Mouse (Mus musculus) MEL (cell line): ENCODE results near the gene Nacc2. TPM values are rescaled to one million over a fixed set of nuclear protein-coding genes. Genes with fewer than 3 reads are reported as not detected.

Experiments used
- DNase-seq: peaks from one replicate; pipeline ENCODE4 v3.0.0; 2011; ENCODE audit warnings: low read depth, low spot score
- H3K27ac ChIP-seq: 2 replicates; pipeline ENCODE4 v1.5.1; 2012; ENCODE audit warnings: low read depth, mild to moderate bottlenecking, control low read depth, low read length, moderate library complexity; ENCODE audit not compliant: control insufficient read depth
- H3K27me3 ChIP-seq, 2 experiments: fragments of 150-350 bp in 1 of 2; sonication (generic) in 1 of 2; 2 replicates each; pipeline ENCODE4 v1.6.1; 2012; ENCODE audit warnings: low read length in 2 of 2, mild to moderate bottlenecking in 2 of 2, improper control_type of control experiment in 1 of 2, moderate library complexity in 1 of 2; ENCODE audit not compliant: insufficient read depth in 2 of 2, control insufficient read depth in 1 of 2
- H3K36me3 ChIP-seq, 2 experiments: 2 replicates each; pipeline ENCODE4 v1.6.1; 2012 to 2014; ENCODE audit warnings: low read length in 2 of 2, improper control_type of control experiment in 1 of 2, inconsistent platforms in 1 of 2, mild to moderate bottlenecking in 1 of 2; ENCODE audit not compliant: insufficient read depth in 2 of 2, control insufficient read depth in 1 of 2
- H3K4me1 ChIP-seq, 2 experiments: fragments of 150-350 bp in 1 of 2; sonication (generic) in 1 of 2; 2 replicates each; pipeline ENCODE4 v1.6.1; 2012; ENCODE audit warnings: low read length in 2 of 2, improper control_type of control experiment in 1 of 2, mild to moderate bottlenecking in 1 of 2; ENCODE audit not compliant: insufficient read depth in 2 of 2, control insufficient read depth in 1 of 2
- H3K4me3 ChIP-seq, 2 experiments: fragments of 150-350 bp in 1 of 2; sonication (generic) in 1 of 2; 2 replicates each; pipeline ENCODE4 v1.5.1; 2012; ENCODE audit warnings: low read depth in 2 of 2, low read length in 2 of 2, mild to moderate bottlenecking in 2 of 2, moderate library complexity in 2 of 2, control low read depth in 1 of 2, improper control_type of control experiment in 1 of 2; ENCODE audit not compliant: control insufficient read depth in 1 of 2, insufficient read depth in 1 of 2
- H3K79me2 ChIP-seq: 2 replicates; pipeline ENCODE4 v1.6.1; 2012; ENCODE audit warnings: mild to moderate bottlenecking, low read length, moderate library complexity; ENCODE audit not compliant: control insufficient read depth, poor library complexity, insufficient read depth
- H3K9ac ChIP-seq: 2 replicates; pipeline ENCODE4 v1.6.1; 2012; ENCODE audit warnings: low read depth, mild to moderate bottlenecking, control low read depth, low read length, moderate library complexity; ENCODE audit not compliant: control insufficient read depth, poor library complexity, severe bottlenecking
- H3K9me3 ChIP-seq: fragments of 150-350 bp; sonication (generic); replicated peaks from 2 replicates; pipeline ENCODE4 v1.6.1; 2012; ENCODE audit warnings: mild to moderate bottlenecking, low read length, improper control_type of control experiment, moderate library complexity; ENCODE audit not compliant: insufficient read depth
- BHLHE40 ChIP-seq: IDR thresholded peaks from 2 replicates; pipeline ENCODE4 v1.6.1; 2012; ENCODE audit warnings: low read depth, mild to moderate bottlenecking, inconsistent platforms, low read length, improper control_type of control experiment, borderline replicate concordance
- CHD1 ChIP-seq: IDR thresholded peaks from 2 replicates; pipeline ENCODE4 v1.6.1; 2012; ENCODE audit warnings: low read depth, mild to moderate bottlenecking, inconsistent platforms, low read length, improper control_type of control experiment
- CHD2 ChIP-seq: IDR thresholded peaks from 2 replicates; pipeline ENCODE4 v1.6.1; 2011; ENCODE audit warnings: low read length, improper control_type of control experiment
- CTCF ChIP-seq, 3 experiments: IDR thresholded peaks in 2 of 3; conservative IDR thresholded peaks in 1 of 3; 2 replicates each; pipeline ENCODE4 v1.5.1; 2011 to 2012; ENCODE audit warnings: low read length in 3 of 3, low read depth in 2 of 3, mild to moderate bottlenecking in 2 of 3, improper control_type of control experiment in 1 of 3, inconsistent platforms in 1 of 3, mixed read lengths in 1 of 3, moderate library complexity in 1 of 3; ENCODE audit not compliant: control insufficient read depth in 1 of 3, insufficient read depth in 1 of 3, poor library complexity in 1 of 3, severe bottlenecking in 1 of 3
- EP300 ChIP-seq, 2 experiments: IDR thresholded peaks; 2 replicates each; pipeline ENCODE4 v1.6.1; 2011; ENCODE audit warnings: improper control_type of control experiment in 2 of 2, low read length in 2 of 2, low read depth in 1 of 2, mild to moderate bottlenecking in 1 of 2
- HCFC1 ChIP-seq: IDR thresholded peaks from 2 replicates; pipeline ENCODE4 v1.6.1; 2012; ENCODE audit warnings: low read depth, mild to moderate bottlenecking, inconsistent platforms, low read length, improper control_type of control experiment, moderate library complexity
- JUND ChIP-seq: IDR thresholded peaks from 2 replicates; pipeline ENCODE4 v1.6.1; 2011; ENCODE audit warnings: low read depth, mild to moderate bottlenecking, improper control_type of control experiment, low read length
- MAFK ChIP-seq: IDR thresholded peaks from 2 replicates; pipeline ENCODE4 v1.6.1; 2011; ENCODE audit warnings: low read depth, mild to moderate bottlenecking, low read length, improper control_type of control experiment, borderline replicate concordance
- MAX ChIP-seq: IDR thresholded peaks from 2 replicates; pipeline ENCODE4 v1.6.1; 2011; ENCODE audit warnings: low read length, improper control_type of control experiment
- MYC ChIP-seq: IDR thresholded peaks from 2 replicates; pipeline ENCODE4 v1.6.1; 2011; ENCODE audit warnings: low read depth, mild to moderate bottlenecking, low read length, improper control_type of control experiment, moderate library complexity
- POLR2A ChIP-seq, 2 experiments: IDR thresholded peaks; 2 replicates each; pipeline ENCODE4 v1.6.1; 2011 to 2012; ENCODE audit warnings: low read length in 2 of 2, mild to moderate bottlenecking in 2 of 2, control low read depth in 1 of 2, improper control_type of control experiment in 1 of 2, low read depth in 1 of 2, moderate library complexity in 1 of 2; ENCODE audit not compliant: control insufficient read depth in 1 of 2, insufficient read depth in 1 of 2, poor library complexity in 1 of 2
- POLR2AphosphoS5 ChIP-seq: IDR thresholded peaks from 2 replicates; pipeline ENCODE4 v1.6.1; 2012; ENCODE audit warnings: low read depth, borderline replicate concordance, mild to moderate bottlenecking, inconsistent platforms, low read length, moderate library complexity, mixed read lengths
- RCOR1 ChIP-seq: IDR thresholded peaks from 2 replicates; pipeline ENCODE4 v1.6.1; 2012; ENCODE audit warnings: low read depth, mild to moderate bottlenecking, inconsistent platforms, low read length, improper control_type of control experiment
- SIN3A ChIP-seq: IDR thresholded peaks from 2 replicates; pipeline ENCODE4 v1.6.1; 2012; ENCODE audit warnings: low read length, improper control_type of control experiment, inconsistent platforms
- TAL1 ChIP-seq: IDR thresholded peaks from 2 replicates; pipeline ENCODE4 v1.6.1; 2012; ENCODE audit warnings: mild to moderate bottlenecking, inconsistent platforms, low read length, moderate library complexity, mixed read lengths
- TCF12 ChIP-seq: IDR thresholded peaks from 2 replicates; pipeline ENCODE4 v1.6.1; 2014; ENCODE audit warnings: low read depth, mild to moderate bottlenecking, inconsistent platforms, low read length, improper control_type of control experiment, moderate library complexity
- UBTF ChIP-seq: IDR thresholded peaks from 2 replicates; pipeline ENCODE4 v1.6.1; 2012; ENCODE audit warnings: low read depth, mild to moderate bottlenecking, inconsistent platforms, low read length, improper control_type of control experiment, moderate library complexity, borderline replicate concordance; ENCODE audit not compliant: insufficient read depth
- USF1 ChIP-seq: IDR thresholded peaks from 2 replicates; pipeline ENCODE4 v1.6.1; 2014; ENCODE audit warnings: low read depth, mild to moderate bottlenecking, inconsistent platforms, low read length, improper control_type of control experiment, moderate library complexity
- ZKSCAN1 ChIP-seq: IDR thresholded peaks from 2 replicates; pipeline ENCODE4 v1.6.1; 2012; ENCODE audit warnings: low read depth, mild to moderate bottlenecking, inconsistent platforms, low read length, improper control_type of control experiment, moderate library complexity
- polyA plus RNA-seq, 2 experiments: library from polyadenylated mRNA; stranded (reverse) in 1 of 2; unstranded in 1 of 2; fragments of >175 nt in 1 of 2; fragments of >200 nt in 1 of 2; gene quantifications; 2 replicates each; pipeline versions ENCODE4 v1.2.1 to v1.2.4; 2012; ENCODE audit warnings: low replicate concordance in 2 of 2, low read depth in 1 of 2; ENCODE audit not compliant: insufficient read length in 2 of 2, insufficient read depth in 1 of 2, missing spikeins in 1 of 2
- total RNA-seq: library from RNA; depleted of rRNA; stranded (reverse); fragments of 300-350 nt; gene quantifications from 2 replicates; pipeline ENCODE4 v1.2.3, GENCODE M21; 2012

The Nacc2 gene
- total and polyA plus RNA-seq, 3 experiments, result 0.19 to 1.7 TPM; not detected in 1

DNA sequence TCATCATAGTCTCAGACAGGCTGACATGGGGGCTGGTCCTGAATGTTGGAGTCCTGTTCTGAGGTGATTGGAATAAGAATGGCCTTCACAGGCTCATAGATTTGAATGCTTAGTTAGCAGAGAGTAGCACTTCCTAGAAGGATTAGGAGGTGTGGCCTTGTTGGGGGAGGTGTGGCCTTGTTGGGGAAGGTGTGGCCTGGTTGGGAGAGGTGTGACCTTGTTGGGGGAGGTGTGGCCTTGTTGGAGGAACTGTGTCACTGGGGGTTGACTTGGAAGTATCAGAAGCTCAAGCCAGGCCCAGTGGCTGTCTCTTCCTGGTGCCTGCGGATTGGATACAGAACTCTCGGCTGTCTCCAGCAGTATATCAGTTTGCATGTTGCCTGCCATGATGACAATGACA is 6.3 kb upstream of the Nacc2 start:
- H3K4me1 ChIP-seq, result no peaks in the 10 kb centered on the region
- no peaks in the 10 kb centered on the region for H3K79me2 ChIP-seq
- no peak overlapping the region for H3K9ac ChIP-seq
- H3K36me3 ChIP-seq, result no peaks in the 10 kb centered on the region
- TF ChIP-seq CTCF (IDR thresholded peaks at IDR 0.05 in 2 of 3, conservative IDR thresholded peaks at IDR 0.05 in 1 of 3; ENCODE audit: control insufficient read depth in 1 of 3, insufficient read depth in 1 of 3, low read depth in 2 of 3, low read length in 3 of 3, poor library complexity in 1 of 3, severe bottlenecking in 1 of 3) (no peak), MAX (no peak), MYC (no peak), TAL1 (no peak), CHD2 (no peak), SIN3A (no peak), JUND (no peak), HCFC1 (no peak), TCF12 (no peak), BHLHE40 (no peak), POLR2A (IDR thresholded peaks at IDR 0.05; ENCODE audit: control insufficient read depth in 1 of 2, insufficient read depth in 1 of 2, low read depth in 1 of 2, low read length in 2 of 2, poor library complexity in 1 of 2) (no peak)
- TF ChIP-seq, all 39 proteins: peak for 0
- Histone ChIP-seq H3K9me3 (no peaks in the 10 kb centered on the region), H3K4me3 (no peak overlapping the region), H3K27me3 (no peaks in the 10 kb centered on the region), H3K27ac (no peak overlapping the region)
- DNase-seq, result peak; percentile 57

DNA sequence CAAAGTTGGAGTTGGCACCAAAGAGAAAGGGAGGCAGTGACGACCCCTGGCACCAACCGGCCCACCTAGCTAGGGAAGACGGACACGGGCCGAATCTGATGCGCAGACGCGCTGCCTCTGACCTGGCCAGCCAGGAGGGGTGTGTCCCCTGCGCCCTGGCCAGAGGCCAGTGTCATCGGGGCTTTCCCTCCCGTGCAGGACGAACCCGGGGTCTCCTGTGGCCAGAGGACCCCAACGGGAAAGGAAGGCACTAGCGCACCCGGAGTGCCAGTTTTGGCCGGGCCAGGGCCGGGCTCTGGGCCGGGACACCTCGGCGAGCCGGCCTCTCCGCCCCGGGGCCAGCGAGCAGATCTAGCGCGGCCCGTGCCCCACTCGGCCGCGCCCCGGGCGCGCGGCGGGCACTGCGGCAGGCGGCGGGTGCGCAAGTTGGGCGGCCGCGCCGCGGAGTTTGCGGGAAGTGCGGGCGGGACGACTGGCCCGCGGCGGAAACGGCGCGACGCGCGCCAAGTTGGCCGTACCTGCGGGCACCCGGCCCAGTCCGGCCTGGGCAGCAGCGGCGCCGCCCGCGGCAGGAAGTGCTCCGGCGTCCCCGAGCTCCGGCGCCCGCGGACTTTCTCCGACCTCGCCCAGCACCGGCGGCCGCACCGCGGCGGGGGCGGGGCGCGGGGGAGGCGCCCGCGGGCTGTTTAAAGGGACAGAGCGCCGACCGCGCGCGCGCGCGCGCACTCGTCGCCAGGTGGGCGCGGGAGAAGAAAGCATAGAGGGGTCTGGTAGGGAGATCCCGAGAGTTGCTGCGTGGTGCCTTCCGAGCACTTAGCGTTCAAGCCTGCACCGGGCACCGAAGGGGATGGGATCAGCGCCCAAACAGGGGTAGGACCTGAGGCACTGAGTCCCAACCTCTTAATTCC is 595 bp downstream of the Nacc2 start:
- no peaks in the 10 kb centered on the region for H3K9me3 ChIP-seq
- H3K27me3 ChIP-seq, result peaks cover 0 to 10% of the 10 kb centered on the region in 2 experiments; a peak in 3 of 4 replicates
- peak; percentile 8 for DNase-seq
- H3K36me3 ChIP-seq, result no peaks in the 10 kb centered on the region
- peak overlapping the region; percentile 25; the same call in 1 of the 2 replicates for H3K9ac ChIP-seq
- no peak overlapping the region for H3K27ac ChIP-seq
- no peaks in the 10 kb centered on the region for H3K79me2 ChIP-seq
- H3K4me1 ChIP-seq, result no peaks in the 10 kb centered on the region
- H3K4me3 ChIP-seq, result peak overlapping the region in 1 of 2 experiments; percentile 27; a peak in 2 of 4 replicates
- TF ChIP-seq HCFC1 (no peak), POLR2AphosphoS5 (no peak), BHLHE40 (no peak), RCOR1 (no peak), MAFK (no peak), EP300 (IDR thresholded peaks at IDR 0.05; ENCODE audit: low read depth in 1 of 2, low read length in 2 of 2) (no peak), ZKSCAN1 (no peak), UBTF (no peak), USF1 (no peak), CHD1 (no peak)
- TF ChIP-seq, all 39 proteins: peak for 0
